Mouse (Mus musculus) G1E (cell line): ENCODE results near the gene Thap8. TPM values are rescaled to one million over a fixed set of nuclear protein-coding genes. Genes with fewer than 3 reads are reported as not detected.

Experiments used
- ATAC-seq: 2 replicates; pipeline ENCODE4 v1.8.0; 2016; ENCODE audit warnings: mild to moderate bottlenecking; ENCODE audit not compliant: insufficient number of reproducible peaks, poor library complexity, low FRiP score, severe bottlenecking; ENCODE audit errors: extremely low read depth
- DNase-seq: peaks from one replicate; pipeline ENCODE4 v3.0.0; 2012; ENCODE audit warnings: low spot score
- H3K27me3 ChIP-seq: 2 replicates; pipeline ENCODE4 v1.6.1; 2012; ENCODE audit warnings: mild to moderate bottlenecking, low read length, inconsistent platforms; ENCODE audit not compliant: insufficient read depth
- H3K36me3 ChIP-seq: replicated peaks from 2 replicates; pipeline ENCODE3; 2012; ENCODE audit warnings: mild to moderate bottlenecking, inconsistent platforms
- H3K4me1 ChIP-seq: 2 replicates; pipeline ENCODE4 v1.6.1; 2012; ENCODE audit warnings: low read depth, low read length, inconsistent platforms, mixed read lengths; ENCODE audit not compliant: insufficient read depth
- H3K4me3 ChIP-seq: 2 replicates; pipeline ENCODE4 v1.5.1; 2012; ENCODE audit warnings: low read depth, mild to moderate bottlenecking, inconsistent platforms, low read length, moderate library complexity, mixed read lengths
- H3K9me3 ChIP-seq: replicated peaks from 2 replicates; pipeline ENCODE4 v1.6.1; 2012; ENCODE audit warnings: inconsistent platforms
- CTCF ChIP-seq: IDR thresholded peaks from 2 replicates; pipeline ENCODE4 v1.5.1; 2012; ENCODE audit warnings: low read depth, low read length, inconsistent platforms, mixed read lengths
- GATA1 ChIP-seq: IDR thresholded peaks from 2 replicates; pipeline ENCODE4 v1.6.1; 2012; ENCODE audit warnings: borderline replicate concordance, low read length, inconsistent platforms, mixed read lengths
- GATA2 ChIP-seq: IDR thresholded peaks from 2 replicates; pipeline ENCODE4 v1.6.1; 2012; ENCODE audit warnings: low read depth, low read length, inconsistent platforms, borderline replicate concordance
- POLR2AphosphoS5 ChIP-seq: IDR thresholded peaks from 2 replicates; pipeline ENCODE4 v1.6.1; 2012; ENCODE audit warnings: low read depth, low read length, inconsistent platforms; ENCODE audit not compliant: insufficient replicate concordance
- TAL1 ChIP-seq: conservative IDR thresholded peaks from 2 replicates; pipeline ENCODE4 v1.6.1; 2012; ENCODE audit warnings: low read depth, low read length, inconsistent platforms, mixed read lengths
- polyA plus RNA-seq: library from polyadenylated mRNA; stranded (reverse); fragments of >175 nt; gene quantifications from 2 replicates; pipeline ENCODE4 v1.2.3, GENCODE M21; 2012
- total RNA-seq, 2 experiments: library from RNA; stranded (forward) in 1 of 2; stranded (reverse) in 1 of 2; fragments of 200-1000 nt in 1 of 2; fragments of >200 nt in 1 of 2; fragmentation: Nextera tagmentation in 1 of 2; gene quantifications; 2 replicates each; pipeline ENCODE4 v1.2.3; 2014 to 2017

Gene Thap8
- total and polyA plus RNA-seq, 3 experiments, result 0.10 to 1.4 (median 1.1) TPM

- DNase-seq (peak; percentile 80), ATAC-seq (peak; percentile 78)
- H3K36me3 ChIP-seq, result peaks cover 11% of the 10 kb centered on the region
- TF ChIP-seq TAL1, result no peak
- no peak for TF ChIP-seq CTCF
- TF ChIP-seq POLR2AphosphoS5, result no peak
- no peak for TF ChIP-seq GATA1
- TF ChIP-seq GATA2, result no peak
- peak within 1 kb of the TSS; percentile 89 for H3K4me3 ChIP-seq
- 0 out of 2 replicates have a peak, but pooled peaks cover 3% of the 10 kb centered on the region for H3K9me3 ChIP-seq
- no peaks in the 10 kb centered on the region for H3K27me3 ChIP-seq
- H3K4me1 ChIP-seq, result peaks cover 35% of the 10 kb centered on the region
Observed at GRCm38 (mm10) chr7:30321539-30322284, 41.8 kb downstream of the Thap8 start, which contains the start of gene E130208F15Rik. Gene E130208F15Rik (plus strand): TSS chr7:30321740.

- peaks cover 3% of the 10 kb centered on the region for H3K27me3 ChIP-seq
- peaks cover 11% of the 10 kb centered on the region for H3K36me3 ChIP-seq
- H3K4me1 ChIP-seq, result peaks cover 39% of the 10 kb centered on the region
- ATAC-seq, result peak; percentile 96
- TF ChIP-seq GATA1, result no peak
- no peak for TF ChIP-seq TAL1
- no peak for TF ChIP-seq POLR2AphosphoS5
- no peak for TF ChIP-seq GATA2
- TF ChIP-seq CTCF, result no peak
- peak; percentile 97 for DNase-seq
- peak overlapping the region; percentile 89 for H3K4me3 ChIP-seq
- 0 out of 2 replicates have a peak, but pooled peaks cover 3% of the 10 kb centered on the region for H3K9me3 ChIP-seq
Observed at GRCm38 (mm10) chr7:30322285-30322667, 42.4 kb downstream of the Thap8 start.

DNA sequence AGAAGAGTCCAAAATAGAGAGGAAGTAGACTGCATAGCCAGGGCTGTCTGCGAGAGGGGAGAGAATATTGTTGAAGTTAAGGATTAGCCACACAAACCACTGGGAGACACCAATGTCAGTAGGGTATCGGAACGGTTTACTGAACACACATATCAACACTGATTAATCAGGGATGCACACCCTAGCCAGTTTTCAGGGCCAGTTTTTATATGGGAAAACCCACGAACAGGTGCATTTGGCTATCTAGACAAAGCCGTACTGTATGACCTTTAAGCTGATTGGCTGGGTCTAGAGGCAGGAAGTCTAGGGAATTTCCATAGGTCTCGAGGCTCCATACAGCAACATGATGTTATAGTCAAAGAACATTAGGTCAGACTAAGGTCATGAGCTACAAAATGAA is 43.0 kb downstream of the Thap8 start:
- peak; percentile 50 for DNase-seq
- ATAC-seq, result no peak
- Histone ChIP-seq H3K27me3 (peaks cover 8% of the 10 kb centered on the region), H3K4me3 (peak overlapping the region; percentile 89), H3K36me3 (peaks cover 11% of the 10 kb centered on the region), H3K9me3 (0 out of 2 replicates have a peak, but pooled peaks cover 3% of the 10 kb centered on the region), H3K4me1 (peaks cover 39% of the 10 kb centered on the region)
- TF ChIP-seq CTCF (no peak), POLR2AphosphoS5 (no peak), GATA1 (no peak), GATA2 (no peak), TAL1 (no peak)

DNA sequence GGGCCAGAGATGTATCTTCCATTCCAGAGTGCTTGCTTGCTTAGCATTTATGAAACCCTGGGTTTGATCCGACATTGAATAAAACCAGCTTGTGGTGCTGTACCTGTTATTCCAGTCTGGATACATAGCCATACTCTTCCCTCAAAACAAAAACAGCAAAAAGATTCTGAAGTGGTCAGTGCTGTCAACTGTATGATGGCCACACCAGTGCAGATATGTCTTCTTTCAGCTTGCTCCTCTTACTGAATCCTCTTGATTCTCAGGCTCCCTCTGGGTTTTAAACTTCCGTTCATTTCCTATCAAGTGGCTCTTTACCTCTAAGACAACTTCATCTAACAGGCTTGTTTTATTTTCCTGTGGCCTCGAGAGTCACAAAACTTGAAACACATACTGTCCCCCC is 43.9 kb downstream of the Thap8 start, which contains the start of gene Sdhaf1:
TSS of gene Sdhaf1 (minus strand) at position 101 of the 400 bp plus-strand sequence.
- H3K9me3 ChIP-seq, result 0 out of 2 replicates have a peak, but pooled peaks cover 3% of the 10 kb centered on the region
- TF ChIP-seq GATA1, result no peak
- no peak for TF ChIP-seq POLR2AphosphoS5
- no peak for TF ChIP-seq TAL1
- no peak for TF ChIP-seq CTCF
- no peak for TF ChIP-seq GATA2
- H3K4me1 ChIP-seq, result peaks cover 39% of the 10 kb centered on the region

GRCm38 (mm10) chr7:30324300-30324944 is 44.5 kb downstream of the Thap8 start:
- DNase-seq (no peak), ATAC-seq (no peak)
- Histone ChIP-seq H3K4me3 (no peak overlapping the region), H3K36me3 (peaks cover 11% of the 10 kb centered on the region), H3K4me1 (peaks cover 38% of the 10 kb centered on the region), H3K27me3 (peaks cover 15% of the 10 kb centered on the region), H3K9me3 (0 out of 2 replicates have a peak, but pooled peaks cover 3% of the 10 kb centered on the region)
- TF ChIP-seq CTCF, result no peak
- no peak for TF ChIP-seq GATA2
- TF ChIP-seq GATA1, result no peak
- no peak for TF ChIP-seq TAL1
- TF ChIP-seq POLR2AphosphoS5, result no peak

More for the DNA sequence above, 43.9 kb downstream of the Thap8 start, which contains the start of gene Sdhaf1:
- ATAC-seq (no peak), DNase-seq (no peak)
- Histone ChIP-seq H3K36me3 (peaks cover 11% of the 10 kb centered on the region), H3K27me3 (peaks cover 12% of the 10 kb centered on the region), H3K4me3 (peak within 1 kb of the TSS; percentile 89)

DNA sequence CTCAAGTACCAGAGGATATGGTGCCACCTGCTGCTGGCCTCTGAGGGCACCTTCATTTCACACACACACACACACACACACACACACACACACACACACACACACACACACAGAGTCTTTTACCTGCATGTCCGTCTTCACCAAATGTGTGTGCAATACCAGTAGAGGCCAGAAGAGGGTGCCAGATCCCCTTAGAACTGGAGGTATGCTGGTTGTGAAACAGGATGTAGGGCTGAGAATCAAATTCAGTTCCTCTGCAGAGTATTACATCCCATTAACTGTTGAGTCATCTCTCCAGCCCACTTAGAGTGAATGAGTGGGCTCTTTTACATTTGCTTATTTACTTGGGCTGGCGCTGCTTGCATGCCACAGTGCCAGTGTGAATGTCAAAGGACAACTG is 45.5 kb downstream of the Thap8 start:
- H3K27me3 ChIP-seq, result peaks cover 18% of the 10 kb centered on the region
- TF ChIP-seq GATA1 (no peak), CTCF (peak; percentile 83), POLR2AphosphoS5 (no peak), TAL1 (no peak)
- 0 out of 2 replicates have a peak, but pooled peaks cover 3% of the 10 kb centered on the region for H3K9me3 ChIP-seq
- H3K36me3 ChIP-seq, result peaks cover 7% of the 10 kb centered on the region
- DNase-seq (no peak), ATAC-seq (no peak)
- peaks cover 28% of the 10 kb centered on the region for H3K4me1 ChIP-seq
- H3K4me3 ChIP-seq, result no peak overlapping the region
